Mouse (Mus musculus) forebrain, embryonic 12.5 days (tissue): ENCODE results near the gene Usp18. TPM values are rescaled to one million over a fixed set of nuclear protein-coding genes. Genes with fewer than 3 reads are reported as not detected.

Experiments
- ATAC-seq: fragments of 200-750 bp; cut with Nextera tagmentation; 2 replicates; pipeline ENCODE4 v1.8.0; 2017; ENCODE audit warnings: moderate TSS enrichment; ENCODE audit not compliant: low FRiP score
- H3K27ac ChIP-seq: fragments of 300-500 bp; sonication (generic); 2 replicates; pipeline ENCODE4 v1.5.1; 2016; ENCODE audit warnings: mild to moderate bottlenecking
- H3K27me3 ChIP-seq: fragments of 300-500 bp; sonication (generic); 2 replicates; pipeline ENCODE4 v1.6.1; 2016; ENCODE audit warnings: mild to moderate bottlenecking
- H3K36me3 ChIP-seq: fragments of 300-500 bp; sonication (generic); replicated peaks from 2 replicates; pipeline ENCODE4 v1.6.1; 2016; ENCODE audit warnings: mild to moderate bottlenecking
- H3K4me1 ChIP-seq: fragments of 300-500 bp; sonication (generic); 2 replicates; pipeline ENCODE4 v1.6.1; 2016
- H3K4me2 ChIP-seq: fragments of 300-500 bp; sonication (generic); 2 replicates; pipeline ENCODE4 v1.6.1; 2016; ENCODE audit warnings: mild to moderate bottlenecking, moderate library complexity
- H3K4me3 ChIP-seq: fragments of 300-500 bp; sonication (generic); replicated peaks from 2 replicates; pipeline ENCODE4 v1.5.1; 2016; ENCODE audit warnings: mild to moderate bottlenecking
- H3K9ac ChIP-seq: fragments of 300-500 bp; sonication (generic); 2 replicates; pipeline ENCODE4 v1.6.1; 2016; ENCODE audit warnings: mild to moderate bottlenecking
- H3K9me3 ChIP-seq: fragments of 300-500 bp; sonication (generic); 2 replicates; pipeline ENCODE4 v1.6.1; 2016
- WGBS: fragments of 180-500 bp; shearing (Covaris S2); methylation state at CpG from one replicate; pipeline ENCODE4 v1.1.7; 2016; 5-methylcytosine and 5-hydroxymethylcytosine counted together
- polyA plus RNA-seq: library from polyadenylated mRNA; unstranded; fragments of >200 nt; fragmentation: Nextera tagmentation; extraction: Ambion mirVana; gene quantifications from 2 replicates; pipeline ENCODE4 v1.2.1, GENCODE M21; 2016

Usp18 gene
- polyA plus RNA-seq, 1 experiment from 2014 or later, result 1.3 TPM

- H3K36me3 ChIP-seq, result no peaks in the 10 kb centered on the region
- no peak overlapping the region for H3K4me3 ChIP-seq
- H3K9me3 ChIP-seq, result no peaks in the 10 kb centered on the region
- no peak for ATAC-seq
- 68% methylated on average over 6 of the region's 6 CpGs for WGBS
- no peak overlapping the region for H3K9ac ChIP-seq
- H3K4me2 ChIP-seq, result no peak overlapping the region
- no peaks in the 10 kb centered on the region for H3K27me3 ChIP-seq
- H3K4me1 ChIP-seq, result no peaks in the 10 kb centered on the region
- H3K27ac ChIP-seq, result no peak overlapping the region
Measured at GRCm38 (mm10) chr6:121319099-121319498, 73.4 kb downstream of the Usp18 start.

Other genes with a start within 250 kb of the Usp18 start
- 17.6 and 18.8 TPM in 2 replicates for gene Mical3, start 114.9 kb upstream of the Usp18 start, polyA plus RNA-seq
- 10.9 and 12.0 TPM in 2 replicates for gene Pex26, start 62.2 kb upstream of the Usp18 start, polyA plus RNA-seq
- 0.36 and 0.40 TPM in 2 replicates for gene Tuba8, start 35.2 kb upstream of the Usp18 start, polyA plus RNA-seq
- 1.6 and 2.1 TPM in 2 replicates for gene Slc6a13, start 54.3 kb downstream of the Usp18 start, polyA plus RNA-seq
- gene Slc6a12, start 97.2 kb downstream of the Usp18 start, polyA plus RNA-seq, result 0.08 TPM in 1 of 2 replicates, not detected in the other
- 2.4 TPM in 2 replicates for gene Iqsec3, start 227.8 kb downstream of the Usp18 start, polyA plus RNA-seq